Mouse (Mus musculus) cerebellum, adult 9-10 months (tissue): ENCODE measurements around the gene 0610030E20Rik.

Experiments used
- DNase-seq: peaks from one replicate; pipeline ENCODE4 v3.0.0; 2022

The 0610030E20Rik gene

DNA sequence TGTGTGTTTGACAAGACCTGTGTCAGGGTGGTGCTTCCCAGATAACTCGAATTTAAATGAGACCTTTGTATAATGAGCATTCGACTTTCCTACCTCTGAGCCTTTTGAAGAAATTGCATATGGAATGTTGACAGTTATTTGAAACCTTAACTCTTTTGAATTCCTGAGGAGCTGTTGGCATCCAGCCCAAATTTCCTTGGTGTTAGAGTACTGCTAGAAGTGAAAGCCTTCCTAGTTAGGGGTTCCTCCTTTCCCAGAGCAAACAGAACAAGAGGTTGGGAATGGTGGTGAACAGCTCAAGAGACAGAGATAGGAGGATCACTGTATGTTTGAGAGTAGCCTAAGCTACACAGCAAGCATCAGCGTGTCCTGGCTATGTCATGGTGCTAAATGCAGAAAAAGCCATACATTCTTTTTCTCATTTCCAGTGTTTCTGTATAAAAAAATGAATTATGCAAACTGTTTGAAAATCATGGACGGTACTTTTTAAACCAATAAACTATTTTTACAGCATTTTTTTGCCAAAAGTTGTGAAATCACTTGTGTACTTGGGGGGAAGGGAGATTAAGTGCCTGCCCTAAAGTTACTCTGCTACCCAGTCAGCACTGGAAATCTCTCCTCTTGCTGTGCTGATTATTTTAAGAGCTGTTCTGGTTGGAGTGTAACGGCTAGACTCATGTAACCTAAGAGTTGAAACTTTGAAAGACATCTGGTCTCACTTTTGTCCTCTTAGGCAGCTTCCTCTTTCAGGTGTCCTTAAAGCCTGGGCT lies 5.7 kb downstream of the 0610030E20Rik start:
- DNase-seq = peak; percentile 31

DNA sequence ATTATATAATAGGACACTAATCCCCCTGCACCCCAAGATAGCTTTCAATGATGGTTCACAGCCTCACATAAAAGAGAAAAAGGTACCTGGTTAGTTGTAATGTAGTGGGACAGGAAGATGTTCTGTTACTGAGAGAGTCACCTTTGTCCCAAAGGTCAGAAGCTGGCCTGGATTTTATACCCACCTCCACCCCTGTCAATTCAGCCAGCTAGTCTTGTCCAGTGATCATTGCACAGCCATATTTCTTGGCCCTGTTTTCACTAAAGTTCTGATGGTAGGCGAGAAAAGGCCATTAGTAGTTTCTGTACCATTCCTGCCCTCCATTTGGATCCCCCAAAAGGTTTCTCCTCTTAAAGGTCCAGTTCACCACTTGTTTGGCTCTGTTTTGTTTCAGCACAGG lies 6.9 kb downstream of the 0610030E20Rik start:
- peak; percentile 12 for DNase-seq

DNA sequence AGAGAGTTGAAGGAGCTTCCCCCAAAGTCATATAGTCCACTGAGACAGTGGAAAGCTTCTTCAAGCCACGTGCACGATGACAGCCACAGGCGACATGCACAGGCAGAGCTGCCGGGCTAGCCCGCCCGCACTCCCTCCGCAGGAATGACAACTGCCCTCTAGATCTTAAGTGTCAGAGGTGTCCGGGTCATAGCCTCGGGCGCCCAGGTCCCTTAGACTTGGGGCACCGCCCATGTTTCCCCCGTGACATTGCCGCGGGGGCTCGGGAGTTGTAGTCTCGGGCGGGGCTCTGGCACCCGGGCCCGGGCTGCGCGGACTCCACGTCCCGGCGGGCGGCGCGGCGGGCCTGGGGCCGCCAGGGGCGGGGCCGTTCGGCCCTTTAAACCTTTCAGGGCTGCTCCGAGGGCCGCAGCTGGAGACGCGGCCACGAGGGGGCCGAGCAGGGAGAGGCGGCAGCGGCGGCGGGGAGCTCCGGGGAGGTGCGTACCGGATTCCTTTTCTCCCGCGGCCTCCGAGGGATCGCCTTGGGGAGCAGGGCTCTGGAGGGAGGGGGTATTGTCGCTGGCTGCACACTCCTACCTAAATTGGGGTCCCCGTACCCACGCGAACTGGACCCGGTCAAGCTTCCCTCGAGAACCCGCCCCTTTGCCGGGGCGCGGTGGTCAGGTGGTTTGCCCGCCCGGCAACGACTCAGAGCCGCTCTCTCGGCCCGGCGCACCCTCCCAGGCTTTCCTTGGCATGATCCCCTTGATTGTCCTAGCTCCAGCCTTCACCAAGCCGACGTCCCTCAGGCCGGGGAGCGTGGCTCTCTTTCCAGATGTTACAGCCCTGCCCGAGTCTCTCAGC lies 8.2 kb downstream of the 0610030E20Rik start, which contains the start of gene Tmem150a:
Tmem150a (plus strand) TSS at position 382 of the 846 bp plus-strand sequence.
- peak; percentile 71 for DNase-seq

DNA sequence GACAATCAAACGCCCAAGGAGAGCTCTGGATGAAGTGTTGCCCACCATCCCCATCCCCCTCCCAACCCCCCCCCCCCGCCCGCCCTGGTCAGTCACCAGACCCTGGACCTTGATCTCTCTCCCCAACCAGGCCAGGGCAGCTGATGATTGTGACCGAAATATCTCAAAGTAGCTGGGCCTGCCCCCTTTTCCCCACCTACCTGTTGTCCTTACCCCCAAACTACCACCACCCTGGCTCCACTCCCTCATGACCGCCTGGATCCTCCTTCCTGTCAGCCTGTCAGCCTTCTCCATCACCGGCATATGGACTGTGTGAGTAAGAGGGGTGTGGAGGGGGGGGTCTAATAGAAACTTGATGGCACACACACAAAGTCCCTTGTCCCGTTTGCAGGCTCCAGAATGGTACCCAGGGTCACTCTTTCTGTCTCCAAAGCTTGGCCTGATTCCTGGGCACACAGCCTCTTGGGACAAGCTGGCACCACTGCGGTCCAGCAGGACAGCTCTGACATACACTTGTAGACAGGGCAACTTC lies 8.9 kb downstream of the 0610030E20Rik start:
- peak; percentile 55 for DNase-seq

DNA sequence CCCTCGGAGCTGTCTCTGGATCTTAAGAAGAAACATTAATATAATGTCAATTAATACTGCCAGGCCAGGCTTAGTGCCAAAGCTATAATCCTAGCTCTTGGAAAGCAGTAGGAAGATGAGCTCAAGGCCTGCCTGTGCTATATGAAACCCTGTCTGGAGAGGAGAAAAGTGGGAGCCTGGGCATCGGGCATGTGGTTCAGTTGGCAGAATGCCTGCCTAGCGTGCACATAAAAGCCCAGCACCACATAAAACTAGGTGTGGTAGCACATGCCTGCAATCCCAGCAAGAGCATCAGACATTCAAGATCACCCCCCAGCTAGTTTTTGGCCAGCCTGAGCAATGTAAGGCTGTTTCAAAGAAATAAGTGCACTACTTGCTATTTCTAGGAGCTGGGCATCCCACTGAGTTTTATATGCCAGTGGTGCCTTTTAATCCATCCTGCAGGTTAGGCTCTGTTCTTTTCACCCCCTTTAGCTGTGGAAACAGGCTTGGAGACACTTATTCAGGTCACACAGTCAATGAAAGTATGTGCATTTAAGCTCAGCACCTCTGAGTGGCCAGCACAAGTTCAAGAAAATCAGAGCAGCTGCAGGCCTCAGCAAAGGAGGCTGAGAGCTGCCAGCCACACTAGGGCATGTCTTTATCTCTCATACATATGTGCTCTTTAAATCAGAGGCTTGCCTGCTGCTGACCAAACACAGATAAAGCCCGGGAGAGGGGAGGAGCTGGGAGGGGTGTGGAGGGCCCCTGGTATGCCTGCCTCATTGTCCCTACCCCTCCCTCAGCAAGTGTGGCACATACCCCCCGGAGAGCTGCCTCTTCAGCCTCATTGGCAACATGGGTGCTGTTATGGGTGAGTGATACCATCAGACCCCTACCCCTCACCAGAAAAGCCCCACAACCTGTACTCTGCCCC lies 10.3 kb downstream of the 0610030E20Rik start:
- DNase-seq = peak; percentile 39

DNA sequence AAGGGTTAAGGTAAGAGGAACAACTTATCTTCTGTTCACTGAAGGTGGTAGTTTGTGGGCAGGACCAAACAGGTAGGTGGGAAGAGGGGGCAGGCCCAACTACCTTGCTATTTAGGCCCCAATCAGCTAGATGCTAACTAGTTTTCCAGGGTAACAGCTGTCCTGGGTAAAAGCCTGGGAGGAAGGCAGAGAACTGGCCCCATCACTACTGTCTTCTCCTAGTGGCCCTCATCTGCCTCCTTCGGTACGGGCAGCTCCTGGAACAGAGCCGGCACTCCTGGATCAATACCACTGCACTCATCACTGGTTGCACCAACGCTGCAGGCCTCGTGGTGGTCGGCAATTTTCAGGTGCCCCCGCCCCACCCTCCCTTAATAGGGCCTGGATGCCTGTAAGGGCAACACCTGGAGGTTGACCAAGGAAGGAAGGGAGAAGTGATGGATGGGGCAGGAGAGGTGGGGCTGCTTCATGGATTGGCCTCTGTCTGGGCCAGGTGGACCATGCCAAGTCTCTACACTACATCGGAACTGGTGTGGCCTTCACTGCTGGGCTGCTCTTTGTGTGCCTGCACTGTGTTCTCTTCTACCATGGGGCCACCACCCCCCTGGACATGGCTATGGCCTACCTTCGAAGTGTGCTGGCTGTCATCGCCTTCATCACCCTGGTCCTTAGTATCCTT lies 11.1 kb downstream of the 0610030E20Rik start:
- peak; percentile 19 for DNase-seq

DNA sequence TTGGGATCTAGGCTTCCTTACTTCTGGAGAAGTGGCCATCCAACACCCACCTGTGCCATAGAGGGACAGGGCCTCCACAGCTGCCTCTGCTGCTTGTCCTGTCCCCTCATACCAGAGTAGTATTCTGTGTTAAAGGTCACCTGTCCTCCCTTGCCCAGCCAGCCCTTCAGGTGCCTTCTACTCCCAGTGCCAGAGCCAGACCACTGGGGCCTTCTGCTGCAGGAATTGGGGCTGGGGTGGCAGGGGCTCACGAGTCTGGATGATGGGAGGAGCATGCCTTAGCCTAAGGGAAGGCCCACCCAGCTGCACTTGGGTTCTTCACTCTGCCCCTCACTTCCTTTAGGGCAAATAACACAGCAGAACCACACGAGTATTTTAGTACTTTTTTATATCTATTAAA lies 12.2 kb downstream of the 0610030E20Rik start:
- DNase-seq = no peak

DNA sequence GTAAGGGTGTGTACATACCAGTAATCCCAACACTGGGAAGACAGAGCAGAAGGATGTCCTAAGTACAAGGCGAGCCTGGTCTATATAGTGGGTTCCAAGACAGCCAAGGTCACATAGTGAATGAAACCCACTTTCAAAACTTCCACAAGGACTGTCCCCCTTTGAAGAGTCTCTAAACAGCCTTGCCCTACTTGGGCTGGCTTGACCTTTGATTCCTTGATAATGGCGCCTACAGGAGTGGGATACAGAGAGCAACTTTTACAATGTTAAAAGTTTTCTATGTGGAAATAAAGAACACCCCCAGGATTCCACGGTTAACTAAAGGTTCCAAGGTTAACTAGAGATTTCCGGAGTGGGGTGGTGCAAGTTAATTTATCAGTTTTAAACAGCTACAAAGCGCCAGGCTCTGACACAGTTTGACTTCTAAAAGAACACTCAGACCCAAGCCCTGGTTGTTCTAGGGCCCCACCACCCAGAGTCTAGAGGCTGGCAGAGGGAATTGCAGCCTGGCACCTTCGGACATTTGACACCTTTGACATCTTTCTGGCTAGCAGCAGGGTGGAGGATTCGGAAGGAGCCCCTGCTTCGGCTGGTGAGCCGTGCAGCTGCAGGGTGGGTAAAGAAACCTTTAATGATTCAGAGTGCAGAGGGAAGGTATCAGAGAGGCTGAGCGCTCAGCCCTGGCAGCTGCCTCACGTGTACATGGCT lies 12.9 kb downstream of the 0610030E20Rik start:
- peak; percentile 12 for DNase-seq

DNA sequence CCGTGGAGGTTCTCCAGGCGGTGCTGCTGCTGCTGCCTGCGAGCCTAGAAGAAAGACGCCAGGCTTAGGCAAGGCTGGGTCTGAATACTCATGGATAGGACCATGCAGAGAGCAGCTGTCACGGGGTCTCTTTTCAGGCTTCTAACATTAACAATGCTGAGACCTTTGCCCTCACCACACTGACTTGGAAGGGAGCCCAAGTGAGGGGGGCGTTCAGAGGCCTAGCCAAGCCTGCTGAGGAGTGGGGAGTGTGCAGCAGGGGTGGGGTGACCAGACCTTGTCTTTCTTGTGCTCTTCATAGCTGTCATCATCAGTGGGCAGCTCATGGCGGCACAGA lies 13.4 kb downstream of the 0610030E20Rik start:
- DNase-seq = peak; percentile 35

DNA sequence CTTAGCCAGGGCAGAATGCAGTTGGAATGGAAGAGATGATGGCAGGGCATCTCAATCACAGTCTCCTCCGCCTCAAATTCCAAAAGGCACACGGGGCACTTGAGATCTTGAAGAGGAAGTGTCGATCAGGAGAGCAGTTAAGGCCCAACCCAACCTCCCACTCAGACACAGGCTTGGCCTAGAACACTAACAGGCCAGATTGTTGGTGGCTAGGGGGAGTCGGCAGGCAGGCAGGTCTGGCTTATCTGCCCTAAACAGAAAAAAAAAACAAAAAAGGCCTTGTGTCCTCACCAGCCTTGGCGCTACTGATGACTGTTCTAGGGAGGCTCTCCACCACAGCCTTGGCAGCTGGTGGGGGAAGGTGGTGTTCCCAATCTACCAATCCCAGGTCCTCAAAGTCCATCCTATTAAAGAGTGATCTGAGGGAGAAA lies 14.0 kb downstream of the 0610030E20Rik start:
- no peak for DNase-seq

DNA sequence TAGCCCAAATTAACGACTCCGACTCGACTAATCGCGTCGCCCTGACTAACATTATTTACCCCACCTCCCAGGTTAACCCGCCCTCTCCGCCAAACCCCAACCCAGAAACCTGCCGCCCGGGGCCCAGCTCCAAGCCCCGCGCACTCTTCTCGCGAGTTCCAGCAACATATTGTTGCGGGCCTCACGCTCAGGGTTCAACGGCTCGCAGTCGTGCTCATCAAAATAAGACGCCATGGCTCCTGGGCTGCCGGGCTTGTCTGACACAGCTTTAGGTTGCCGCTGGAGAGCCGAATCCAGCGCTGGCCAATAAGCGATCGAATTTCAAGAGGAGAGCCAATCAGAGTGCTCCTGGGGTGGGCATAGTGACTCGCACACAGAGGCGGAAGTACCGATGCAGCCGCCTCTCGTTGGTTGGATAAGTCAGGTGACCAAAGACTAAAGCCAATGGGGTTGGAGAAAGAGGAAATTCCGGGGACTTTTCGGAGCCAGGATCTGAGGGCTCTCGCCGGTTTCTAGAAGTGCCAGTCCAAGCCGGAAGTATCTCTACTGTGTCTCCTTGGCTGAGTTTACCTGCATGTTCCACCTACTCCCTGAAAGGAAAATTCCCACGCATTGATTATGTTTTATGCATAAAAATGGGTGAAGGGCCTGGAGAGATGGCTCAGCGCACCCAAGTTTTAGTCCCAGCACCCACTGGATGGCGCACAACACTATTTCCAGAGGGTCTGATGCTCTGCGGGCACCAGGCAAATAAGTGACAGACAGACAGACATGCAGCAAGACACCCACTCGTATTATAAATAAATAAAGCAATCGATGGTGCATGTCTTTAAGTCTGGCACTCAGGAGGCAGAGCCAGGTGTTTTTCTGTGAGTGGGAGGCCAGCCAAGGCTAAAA lies 15.3 kb downstream of the 0610030E20Rik start:
- DNase-seq = peak; percentile 98

DNA sequence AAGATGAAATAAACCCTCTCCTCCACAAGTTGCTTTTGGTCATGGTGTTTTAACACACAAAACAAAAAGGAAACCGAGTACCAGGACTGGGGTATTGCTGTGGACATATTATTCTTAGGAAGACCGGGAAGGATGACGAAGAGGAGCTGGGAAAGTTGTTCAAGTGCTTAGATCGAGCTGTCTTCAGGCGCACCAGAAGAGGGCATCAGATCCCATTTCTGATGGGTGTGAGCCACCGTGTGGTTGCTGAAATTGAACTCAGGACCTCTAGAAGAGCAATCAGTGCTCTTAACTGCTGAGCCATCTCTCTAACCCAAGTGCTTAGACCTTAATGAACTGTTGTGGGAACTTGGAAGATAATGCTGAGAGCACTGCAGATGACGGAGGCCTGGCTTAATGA lies 16.9 kb downstream of the 0610030E20Rik start:
- DNase-seq = no peak

DNA sequence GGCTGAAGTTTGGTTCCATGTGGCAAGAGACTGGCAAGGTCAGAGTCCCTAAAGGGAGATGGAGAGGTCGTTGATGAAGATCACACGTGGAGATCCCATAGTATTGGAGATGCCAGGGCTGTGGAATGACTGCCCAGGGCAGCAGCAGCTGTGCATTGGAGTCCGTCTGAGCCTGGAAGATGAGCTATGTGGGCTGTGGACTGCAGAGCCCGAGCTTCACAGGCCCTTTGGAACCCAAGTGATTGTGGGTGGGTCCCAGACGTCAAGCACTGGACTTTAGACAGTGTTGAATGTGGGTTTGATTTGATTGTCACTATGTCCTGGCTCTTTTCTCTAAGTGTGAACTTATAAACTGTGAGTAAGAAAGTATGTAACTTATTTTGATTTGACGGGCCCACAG lies 17.9 kb downstream of the 0610030E20Rik start:
- DNase-seq = no peak

DNA sequence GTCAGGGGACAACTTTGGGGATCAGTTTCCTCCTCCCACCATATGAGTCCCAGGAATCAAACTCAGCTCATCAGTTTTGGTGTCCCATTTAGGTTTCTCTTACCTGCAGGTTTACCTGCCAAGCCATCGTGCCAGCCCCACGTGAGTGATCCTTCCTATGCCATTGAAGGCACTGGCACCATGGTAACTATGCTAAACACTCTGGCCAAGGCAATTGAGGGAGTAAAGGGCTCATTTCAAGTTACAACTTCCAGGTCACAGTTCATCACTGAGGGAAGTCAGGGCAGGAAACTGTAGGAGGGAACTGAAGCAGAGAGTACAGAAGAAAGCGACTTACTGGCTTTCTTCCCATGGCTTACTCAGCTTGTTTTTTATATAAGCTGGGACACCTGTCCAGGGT lies 19.2 kb downstream of the 0610030E20Rik start:
- no peak for DNase-seq

DNA sequence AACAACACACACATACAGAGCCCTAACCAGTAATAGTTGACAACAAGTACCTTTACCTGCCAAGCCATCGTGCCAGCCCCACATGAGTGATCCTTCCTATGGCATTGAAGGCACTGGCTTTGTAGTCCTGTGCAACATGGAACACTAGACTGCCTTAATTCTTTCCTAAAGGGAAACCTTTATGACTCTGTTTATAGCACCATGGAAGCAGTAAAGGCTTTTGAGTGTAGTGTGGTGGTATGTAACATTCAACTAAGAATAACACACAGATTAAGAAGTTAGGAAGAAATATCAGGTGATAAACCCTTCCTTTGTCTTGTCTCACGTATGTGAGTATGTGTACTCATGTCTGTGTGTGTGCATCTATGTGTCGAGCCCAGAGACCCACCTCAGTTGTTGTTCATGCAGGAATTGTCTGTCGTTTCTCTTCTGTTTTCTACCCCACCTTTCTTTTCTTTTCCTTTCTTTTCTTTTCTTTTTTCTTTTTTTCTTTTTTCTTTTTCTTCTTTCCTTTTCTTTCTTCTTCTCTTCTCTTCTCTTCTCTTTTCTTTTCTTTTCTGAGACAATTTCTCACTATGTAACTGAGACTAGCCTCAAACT lies 19.8 kb downstream of the 0610030E20Rik start, which contains the start of gene Rnf181:
Rnf181 (minus strand) TSS at position 113 of the 600 bp plus-strand sequence.
- no peak for DNase-seq

DNA sequence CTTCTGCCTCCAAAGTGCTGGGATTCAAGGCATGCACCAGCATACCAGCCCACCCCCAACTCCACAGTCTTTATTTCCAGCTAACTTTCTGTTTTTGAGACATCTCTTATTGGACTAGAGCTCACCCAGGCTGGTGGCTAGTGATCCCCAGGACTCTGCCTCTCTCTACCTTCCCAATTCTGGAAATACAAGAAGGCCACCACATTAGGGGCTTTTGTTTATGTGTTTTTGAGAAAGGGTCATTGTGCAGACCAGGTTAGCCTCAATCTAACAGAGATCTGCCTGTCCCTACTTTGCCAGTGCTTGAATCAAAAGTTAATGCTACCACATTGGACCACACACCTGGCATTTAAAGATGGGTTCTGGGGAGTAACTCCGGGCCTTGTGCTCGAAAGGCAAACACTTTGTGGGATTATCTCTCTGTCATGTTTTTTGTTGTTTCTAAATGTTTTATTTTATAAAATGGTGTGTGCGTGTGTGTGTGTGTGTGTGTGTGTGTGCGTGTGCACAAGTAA lies 20.4 kb downstream of the 0610030E20Rik start:
- DNase-seq = no peak

DNA sequence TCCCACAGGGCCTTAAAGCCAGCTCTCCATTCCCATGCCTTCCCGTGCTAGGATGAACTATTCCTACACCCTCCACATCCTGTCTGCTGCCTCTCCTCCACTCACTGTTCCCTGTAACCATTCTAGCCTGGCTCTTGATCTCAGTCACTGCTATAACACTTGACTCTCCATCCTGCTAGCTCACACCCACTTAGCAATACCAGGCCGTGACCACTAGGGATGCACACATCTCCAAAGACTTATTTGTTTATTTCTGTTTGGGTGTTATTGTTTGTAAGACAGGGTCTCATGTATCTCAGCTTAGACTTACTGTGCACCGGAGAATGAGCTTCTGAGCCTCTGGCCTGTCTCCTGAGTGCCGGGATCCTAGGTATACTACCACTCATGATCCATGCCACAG lies 22.4 kb downstream of the 0610030E20Rik start:
- no peak for DNase-seq

DNA sequence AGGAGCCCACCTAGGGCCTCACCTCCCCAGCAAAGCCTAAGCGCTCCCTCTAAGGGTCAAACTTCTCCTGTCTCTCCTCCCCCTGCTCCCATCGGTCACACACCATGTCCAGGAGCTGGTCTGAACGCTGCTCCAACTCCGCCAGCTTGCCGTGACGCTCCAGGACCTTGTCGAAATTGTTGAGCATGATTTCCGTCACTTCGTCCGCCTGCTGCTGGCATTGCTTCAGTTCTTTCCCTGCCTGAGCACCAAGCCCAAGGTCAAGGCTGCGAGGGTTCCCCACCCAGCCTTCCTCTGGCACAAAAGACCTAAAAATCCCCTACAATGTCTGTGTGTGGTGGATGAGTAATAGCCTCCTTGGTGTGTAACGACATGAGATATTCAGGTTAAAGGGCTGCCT lies 23.0 kb downstream of the 0610030E20Rik start:
- DNase-seq = no peak

DNA sequence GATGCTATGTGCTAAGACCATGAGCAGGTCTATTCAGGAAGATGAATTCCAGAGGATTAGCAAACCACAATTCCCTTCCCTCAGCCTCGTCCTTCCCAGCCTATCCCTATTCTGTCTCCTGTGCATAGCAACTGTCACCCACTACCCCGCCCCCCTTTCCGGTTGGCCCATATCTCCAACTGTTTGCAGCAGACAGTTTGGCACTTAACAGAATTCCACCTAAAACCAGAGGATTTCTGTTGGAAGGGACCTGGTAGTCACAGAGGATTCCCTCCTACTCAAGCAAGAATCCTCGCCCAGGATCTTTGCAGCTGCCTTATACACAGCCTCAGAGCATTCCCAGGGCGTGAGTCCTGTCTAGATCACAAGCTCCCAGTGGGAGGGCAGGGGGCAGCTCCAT lies 24.0 kb downstream of the 0610030E20Rik start:
- no peak for DNase-seq

DNA sequence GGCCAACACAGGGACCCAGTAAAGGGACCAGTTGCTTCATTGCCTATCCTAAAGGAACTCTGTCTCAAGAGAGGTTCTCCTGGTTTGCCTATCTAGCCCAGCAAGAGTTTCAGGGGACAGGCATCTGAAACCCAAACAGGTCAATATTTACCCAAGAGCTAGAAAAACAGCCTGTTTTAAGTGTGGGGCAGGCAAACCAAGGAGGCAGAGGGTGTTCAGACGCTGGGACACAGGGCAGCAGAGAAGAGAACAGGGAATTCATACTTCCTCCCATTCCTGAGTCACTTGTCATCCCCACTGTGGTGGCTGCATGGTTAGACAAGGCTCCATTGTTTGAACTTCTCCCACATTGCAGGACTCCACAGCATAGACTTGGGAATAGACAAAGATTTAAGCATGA lies 24.5 kb downstream of the 0610030E20Rik start:
- DNase-seq = no peak
